Mouse (Mus musculus) limb, embryonic 14.5 days (tissue): ENCODE measurements around the gene Vmn1r54. TPM values are rescaled to one million over a fixed set of nuclear protein-coding genes. Genes with fewer than 3 reads are reported as not detected.
A peak's percentile ranks its signal among the peaks of the same experiment; 100 is the strongest.

Experiments
- ATAC-seq: fragments of 200-750 bp; cut with Nextera tagmentation; 2 replicates; pipeline ENCODE4 v1.8.0; 2017; ENCODE audit warnings: low read depth, moderate number of reproducible peaks, moderate TSS enrichment; ENCODE audit not compliant: low FRiP score
- DNase-seq: peaks from one replicate; pipeline ENCODE4 v3.0.0-alpha.2; 2015; ENCODE audit warnings: low spot score
- H3K27ac ChIP-seq: fragments of 300-500 bp; sonication (generic); replicated peaks from 2 replicates; pipeline ENCODE4 v1.5.1; 2014; ENCODE audit warnings: low read depth, mild to moderate bottlenecking, low read length, moderate library complexity, mixed read lengths
- H3K27me3 ChIP-seq: fragments of 300-500 bp; sonication (generic); 2 replicates; pipeline ENCODE4 v1.6.1; 2014; ENCODE audit warnings: low read length, mixed read lengths; ENCODE audit not compliant: control insufficient read depth, insufficient read depth
- H3K36me3 ChIP-seq: fragments of 300-500 bp; sonication (generic); 2 replicates; pipeline ENCODE4 v1.6.1; 2014; ENCODE audit warnings: mild to moderate bottlenecking, low read length, moderate library complexity, mixed read lengths; ENCODE audit not compliant: control insufficient read depth, insufficient read depth
- H3K4me1 ChIP-seq: fragments of 300-500 bp; sonication (generic); 2 replicates; pipeline ENCODE4 v1.6.1; 2014; ENCODE audit warnings: antibody characterized with exemption, low read length, mixed read lengths; ENCODE audit not compliant: control insufficient read depth, insufficient read depth
- H3K4me2 ChIP-seq: fragments of 300-500 bp; sonication (generic); replicated peaks from 2 replicates; pipeline ENCODE4 v1.6.1; 2014; ENCODE audit warnings: low read depth, mild to moderate bottlenecking, low read length, moderate library complexity; ENCODE audit not compliant: severe bottlenecking
- H3K4me3 ChIP-seq: fragments of 300-500 bp; sonication (generic); replicated peaks from 2 replicates; pipeline ENCODE4 v1.5.1; 2014; ENCODE audit warnings: low read length
- H3K9ac ChIP-seq: fragments of 300-500 bp; sonication (generic); 2 replicates; pipeline ENCODE4 v1.6.1; 2014; ENCODE audit warnings: mild to moderate bottlenecking, low read depth, low read length, moderate library complexity; ENCODE audit not compliant: severe bottlenecking
- H3K9me3 ChIP-seq: fragments of 300-500 bp; sonication (generic); 2 replicates; pipeline ENCODE4 v1.6.1; 2016; ENCODE audit warnings: low read length; ENCODE audit not compliant: control insufficient read depth
- POLR2A ChIP-seq: fragments of 200-500 bp; IDR thresholded peaks from 2 replicates; pipeline ENCODE4 v1.8.0; 2012; ENCODE audit warnings: inconsistent platforms, mild to moderate bottlenecking, moderate library complexity, borderline replicate concordance; ENCODE audit not compliant: insufficient read depth, insufficient read length; ENCODE audit errors: extremely low read depth
- WGBS: fragments of 180-500 bp; shearing (Covaris S2); extraction: QIAGEN DNeasy Blood & Tissue Kit; methylation state at CpG from one replicate; pipeline ENCODE4 v1.1.7; 2014; 5-methylcytosine and 5-hydroxymethylcytosine counted together
- polyA plus RNA-seq, 2 experiments: library from polyadenylated mRNA; depleted of rRNA in 1 of 2; stranded (reverse) in 1 of 2; unstranded in 1 of 2; fragments of >200 nt; fragmentation: Nextera tagmentation in 1 of 2; extraction: Ambion mirVana in 1 of 2; gene quantifications; 2 replicates each; pipeline versions ENCODE4 v1.2.1 to v1.2.3; 2012 to 2014

The Vmn1r54 gene
- polyA plus RNA-seq, 2 experiments = not detected

DNA sequence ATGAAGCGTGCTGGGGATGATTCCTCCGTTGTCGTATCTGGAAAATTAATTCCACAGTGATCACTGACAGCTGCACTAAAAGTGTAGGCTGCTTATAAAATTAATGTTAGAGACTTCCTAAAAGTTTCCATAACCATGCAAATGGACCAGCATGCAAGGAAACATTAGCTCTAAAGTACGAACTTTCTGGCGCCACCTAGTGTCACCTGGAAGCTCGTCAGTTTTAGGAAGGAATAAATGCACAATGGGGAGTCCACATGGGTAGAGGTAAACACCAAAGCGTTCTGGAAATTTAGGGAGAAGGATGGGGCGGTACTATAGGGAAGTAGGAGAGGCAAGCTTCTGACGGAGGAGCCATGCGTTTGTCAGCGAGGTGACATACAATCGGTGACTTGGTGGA is 42.2 kb downstream of the Vmn1r54 start:
- 54% methylated on average over 12 of the region's 12 CpGs for WGBS
- Histone ChIP-seq H3K9me3 (no peaks in the 10 kb centered on the region), H3K4me2 (no peak overlapping the region), H3K4me1 (no peaks in the 10 kb centered on the region), H3K36me3 (no peaks in the 10 kb centered on the region), H3K9ac (no peak overlapping the region), H3K27ac (no peak overlapping the region), H3K27me3 (no peaks in the 10 kb centered on the region), H3K4me3 (no peak overlapping the region)
- ATAC-seq (no peak), DNase-seq (peak; percentile 7)
- no peak for TF ChIP-seq POLR2A

DNA sequence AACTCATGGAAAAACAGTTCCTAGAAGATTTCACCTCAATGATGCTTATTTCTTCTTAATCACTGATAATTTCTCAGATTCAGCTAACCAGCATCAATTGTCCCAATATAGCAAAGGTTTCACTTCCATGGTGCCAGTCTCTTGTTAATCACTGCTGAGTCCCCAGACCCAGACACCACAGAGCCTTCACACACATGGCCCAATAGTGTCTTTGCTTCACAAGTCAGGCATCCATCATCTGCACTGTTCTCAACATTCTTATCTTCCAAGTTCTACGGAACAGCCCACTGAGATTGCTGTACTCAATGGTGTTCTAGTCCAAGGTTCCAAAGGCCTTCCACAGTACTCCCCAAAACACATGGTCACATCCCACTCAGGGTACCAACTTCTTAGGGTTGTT is 54.8 kb downstream of the Vmn1r54 start, which contains the start of gene BC048671:
BC048671 (plus strand) TSS at position 301 of the 400 bp plus-strand sequence.
- Histone ChIP-seq H3K27ac (no peak within 1 kb of the TSS), H3K9ac (no peak within 1 kb of the TSS), H3K4me2 (no peak within 1 kb of the TSS), H3K9me3 (no peaks in the 10 kb centered on the region), H3K27me3 (no peaks in the 10 kb centered on the region), H3K4me3 (no peak within 1 kb of the TSS), H3K4me1 (no peaks in the 10 kb centered on the region), H3K36me3 (no peaks in the 10 kb centered on the region)
- ATAC-seq (no peak), DNase-seq (no peak)
- no peak for TF ChIP-seq POLR2A
- WGBS = 85% methylated on average over 1 of the region's 1 CpGs

DNA sequence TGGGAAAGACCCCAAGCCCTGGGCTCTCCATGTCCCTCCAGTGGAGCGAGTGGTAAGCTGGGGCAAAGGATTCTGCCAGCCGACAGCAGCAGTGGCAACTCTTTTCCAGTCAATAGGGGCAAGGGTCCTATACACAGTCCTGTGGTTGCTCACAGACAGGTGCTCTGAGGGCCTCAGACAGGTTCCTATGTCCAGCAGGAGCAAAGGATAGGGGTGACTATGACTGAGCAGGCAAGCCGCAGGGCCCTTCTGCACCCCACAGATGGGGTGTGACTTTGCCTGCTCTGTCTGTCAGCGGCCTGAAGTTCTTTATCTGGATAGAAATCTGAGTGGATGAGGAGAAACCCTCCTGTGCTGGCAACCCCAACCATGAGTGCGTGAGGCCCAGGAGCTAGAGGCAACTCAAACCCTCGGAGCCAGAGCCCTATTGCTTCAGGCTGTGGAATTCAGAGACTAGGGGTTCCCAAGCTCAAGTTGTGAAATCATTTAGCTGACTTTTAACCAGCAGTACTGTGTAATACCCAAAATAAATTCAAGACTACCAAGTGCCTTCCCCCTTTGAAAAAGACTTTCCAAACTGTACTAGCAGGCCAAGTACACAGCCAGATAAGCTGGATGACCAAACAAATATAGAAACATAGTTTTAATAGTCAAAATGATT is 60.3 kb downstream of the Vmn1r54 start:
- no peak overlapping the region for H3K4me2 ChIP-seq
- no peaks in the 10 kb centered on the region for H3K27me3 ChIP-seq
- H3K4me1 ChIP-seq = no peaks in the 10 kb centered on the region
- H3K36me3 ChIP-seq = no peaks in the 10 kb centered on the region
- TF ChIP-seq POLR2A = no peak
- ATAC-seq = no peak
- WGBS = 75% methylated on average over 6 of the region's 6 CpGs
- H3K9ac ChIP-seq = no peak overlapping the region
- no peak overlapping the region for H3K4me3 ChIP-seq
- H3K9me3 ChIP-seq = peaks cover 4% of the 10 kb centered on the region; the same call in 1 of the 2 replicates
- no peak overlapping the region for H3K27ac ChIP-seq
- DNase-seq = no peak

DNA sequence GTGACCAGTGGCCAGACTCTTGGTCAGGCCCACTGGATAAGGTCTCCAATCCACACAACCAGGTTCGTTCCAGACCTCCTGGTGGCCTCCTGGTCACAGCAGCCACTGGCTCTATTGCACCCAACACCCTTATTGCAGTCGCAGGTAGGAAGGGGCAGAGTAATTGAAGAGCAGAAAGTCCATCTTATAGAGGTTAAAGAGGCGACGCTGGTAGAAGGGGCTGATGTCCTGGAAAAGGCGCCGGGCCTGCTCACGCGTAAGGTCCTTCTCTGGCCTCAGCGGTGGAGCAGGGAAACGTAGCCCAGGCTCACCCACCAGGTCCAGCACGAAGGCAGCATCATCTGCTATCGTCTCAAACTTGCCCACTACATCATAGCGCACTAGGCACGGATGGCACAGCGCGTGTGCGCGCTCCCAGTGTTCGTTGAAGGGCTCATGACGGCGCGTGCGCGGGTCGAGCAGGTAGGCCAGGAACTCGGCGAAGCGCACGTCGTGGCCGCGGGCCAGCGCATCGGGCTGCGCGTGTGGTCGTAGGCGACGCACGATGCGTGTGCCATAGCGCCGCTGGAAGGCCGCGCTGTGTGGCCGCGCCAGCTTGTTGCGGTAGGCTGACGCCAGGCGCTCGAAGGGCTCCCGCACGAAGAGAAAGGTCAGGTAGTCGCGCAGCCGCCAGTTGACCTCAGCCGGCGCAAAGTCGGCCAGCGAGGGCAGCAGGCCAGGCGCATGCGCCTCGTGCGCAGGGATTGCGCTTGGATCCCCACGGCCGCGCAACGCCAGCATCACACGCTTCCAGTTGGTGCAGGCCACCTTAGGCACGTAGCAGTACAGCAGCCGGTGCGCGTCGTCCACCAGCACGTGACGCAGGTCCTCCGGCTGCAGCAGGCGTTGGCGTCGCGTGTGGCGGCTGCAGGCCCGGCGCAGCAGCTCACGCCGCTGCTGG is 63.0 kb downstream of the Vmn1r54 start:
- Histone ChIP-seq H3K27ac (no peak overlapping the region), H3K9me3 (peaks cover 4% of the 10 kb centered on the region; the same call in 1 of the 2 replicates), H3K4me2 (no peak overlapping the region), H3K36me3 (no peaks in the 10 kb centered on the region), H3K4me1 (no peaks in the 10 kb centered on the region), H3K9ac (no peak overlapping the region), H3K27me3 (no peaks in the 10 kb centered on the region), H3K4me3 (no peak overlapping the region)
- DNase-seq (no peak), ATAC-seq (no peak)
- TF ChIP-seq POLR2A = no peak
- 84% methylated on average over 83 of the region's 87 CpGs for WGBS

DNA sequence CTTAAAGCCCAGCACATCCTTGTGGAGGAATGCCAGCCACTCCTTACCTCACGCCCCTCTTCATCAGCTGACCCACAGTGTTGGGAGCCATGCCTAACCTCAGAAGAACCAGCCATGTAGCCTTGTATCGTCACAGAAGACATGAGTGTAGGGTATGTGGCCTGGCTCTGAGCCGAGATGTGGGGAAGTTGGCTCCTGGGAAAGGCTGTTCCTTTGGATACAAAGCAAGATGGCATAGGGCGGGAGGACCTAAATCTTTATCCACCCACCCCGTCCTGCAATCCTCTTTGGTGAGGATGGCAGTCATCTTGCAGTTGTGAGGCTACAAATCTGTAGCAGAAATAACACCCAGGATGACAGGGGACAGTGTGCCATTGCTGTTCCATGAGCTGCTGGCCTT is 69.9 kb downstream of the Vmn1r54 start:
- no peaks in the 10 kb centered on the region for H3K36me3 ChIP-seq
- DNase-seq = no peak
- H3K27ac ChIP-seq = no peak overlapping the region
- no peaks in the 10 kb centered on the region for H3K4me1 ChIP-seq
- no peaks in the 10 kb centered on the region for H3K9me3 ChIP-seq
- H3K4me2 ChIP-seq = no peak overlapping the region
- no peak for TF ChIP-seq POLR2A
- ATAC-seq = no peak
- 85% methylated on average over 5 of the region's 5 CpGs for WGBS
- no peaks in the 10 kb centered on the region for H3K27me3 ChIP-seq
- no peak overlapping the region for H3K9ac ChIP-seq
- H3K4me3 ChIP-seq = no peak overlapping the region
